Mouse (Mus musculus) heart, adult 2 months (tissue): ENCODE results near the gene Tmem208. TPM values are rescaled to one million over a fixed set of nuclear protein-coding genes. Genes with fewer than 3 reads are reported as not detected.

Experiments
- DNase-seq, 2 experiments: peaks; one replicate each; pipeline ENCODE4 v3.0.0; 2021
- H3K27ac ChIP-seq: fragments of 200-600 bp; 2 replicates; pipeline ENCODE4 v1.8.1; 2022
- H3K27me3 ChIP-seq: fragments of 200-500 bp; 2 replicates; pipeline ENCODE4 v1.6.1; 2012; ENCODE audit warnings: mild to moderate bottlenecking, low read length, inconsistent platforms, mixed read lengths; ENCODE audit not compliant: control insufficient read depth, insufficient read depth
- H3K36me3 ChIP-seq: fragments of 200-500 bp; 2 replicates; pipeline ENCODE4 v1.6.1; 2012; ENCODE audit warnings: low read length, inconsistent platforms; ENCODE audit not compliant: control insufficient read depth, insufficient read depth
- H3K4me1 ChIP-seq: fragments of 200-500 bp; 2 replicates; pipeline ENCODE4 v1.6.1; 2011; ENCODE audit warnings: low read length; ENCODE audit not compliant: control insufficient read depth, insufficient read depth
- H3K4me3 ChIP-seq: fragments of 200-600 bp; 2 replicates; pipeline ENCODE4 v1.8.1; 2022
- H3K79me2 ChIP-seq: fragments of 200-500 bp; replicated peaks from 2 replicates; pipeline ENCODE4 v1.6.1; 2012; ENCODE audit warnings: mild to moderate bottlenecking, inconsistent platforms, low read length, moderate library complexity, mixed read lengths; ENCODE audit not compliant: control insufficient read depth, insufficient read depth
- H3K9ac ChIP-seq: fragments of 200-500 bp; 2 replicates; pipeline ENCODE4 v1.6.1; 2012; ENCODE audit warnings: low read depth, mild to moderate bottlenecking, control low read depth, inconsistent platforms, low read length, mixed read lengths
- CTCF ChIP-seq: fragments of 200-600 bp; IDR thresholded peaks from 2 replicates; pipeline ENCODE4 v1.8.1; 2022; ENCODE audit warnings: antibody characterized with exemption, mild to moderate bottlenecking, moderate library complexity
- EP300 ChIP-seq: fragments of 200-500 bp; IDR thresholded peaks from 2 replicates; pipeline ENCODE4 v1.6.1; 2011; ENCODE audit warnings: low read depth, low read length, control low read depth; ENCODE audit not compliant: insufficient read depth
- POLR2A ChIP-seq: fragments of 200-500 bp; IDR thresholded peaks from 2 replicates; pipeline ENCODE4 v1.6.1; 2011; ENCODE audit warnings: mild to moderate bottlenecking, low read depth, low read length, control low read depth; ENCODE audit not compliant: insufficient read depth
- WGBS: fragments of 180-500 bp; shearing (Covaris S2); methylation state at CpG from one replicate; pipeline ENCODE4 v1.1.7; 2018; 5-methylcytosine and 5-hydroxymethylcytosine counted together
- intact Hi-C: fragments of 180-260 bp; cut with DNase I; formaldehyde crosslinking; loops from one replicate; pipeline ENCODE4 v1.15.1; 2025
- polyA plus RNA-seq: library from polyadenylated mRNA; depleted of rRNA; stranded (reverse); fragments of >200 nt; gene quantifications from 2 replicates; pipeline ENCODE4 v1.2.3, GENCODE M21; 2012
- total RNA-seq, 2 experiments: library from RNA; stranded (reverse); gene quantifications; 2 replicates each; pipeline ENCODE4 v1.2.3; 2021

Gene Tmem208
- total and polyA plus RNA-seq, 3 experiments, result 24.1 to 43.6 (median 26.6) TPM

- intact Hi-C loops, result no loop called here
- H3K4me1 ChIP-seq, result peaks cover 17% of the 10 kb centered on the region
- H3K79me2 ChIP-seq, result no peaks in the 10 kb centered on the region
- TF ChIP-seq CTCF, result no peak
- no peaks in the 10 kb centered on the region for H3K27me3 ChIP-seq
- no peak overlapping the region for H3K4me3 ChIP-seq
- peaks cover 7% of the 10 kb centered on the region for H3K36me3 ChIP-seq
- H3K9ac ChIP-seq, result no peak overlapping the region
- no peak for DNase-seq
- H3K27ac ChIP-seq, result no peak overlapping the region; the same call in 1 of the 2 replicates
- WGBS, result 32% methylated on average over 4 of the region's 4 CpGs
Measured at GRCm38 (mm10) chr8:105338992-105339391, 12.8 kb downstream of the Tmem208 start.

GRCm38 (mm10) chr8:105339886-105340635 is 13.9 kb downstream of the Tmem208 start:
- Histone ChIP-seq H3K27ac (peak overlapping the region; percentile 58), H3K9ac (no peak overlapping the region), H3K4me3 (no peak overlapping the region), H3K27me3 (no peaks in the 10 kb centered on the region), H3K36me3 (peaks cover 7% of the 10 kb centered on the region), H3K4me1 (peaks cover 17% of the 10 kb centered on the region), H3K79me2 (no peaks in the 10 kb centered on the region)
- 41% methylated on average over 6 of the region's 6 CpGs for WGBS
- DNase-seq, result peak; percentile 52 to 54
- TF ChIP-seq CTCF (no peak), POLR2A (no peak), EP300 (no peak)
- intact Hi-C loops, result no loop called here

GRCm38 (mm10) chr8:105341399-105341798 is 15.2 kb downstream of the Tmem208 start:
- intact Hi-C loops, result no loop called here
- WGBS, result 34% methylated on average over 8 of the region's 8 CpGs

GRCm38 (mm10) chr8:105342768-105343167 is 16.6 kb downstream of the Tmem208 start:
- H3K4me1 ChIP-seq, result peaks cover 22% of the 10 kb centered on the region

More at GRCm38 (mm10) chr8:105341399-105341798, 15.2 kb downstream of the Tmem208 start:
- Histone ChIP-seq H3K27me3 (no peaks in the 10 kb centered on the region), H3K27ac (peak overlapping the region; percentile 58), H3K4me1 (peaks cover 22% of the 10 kb centered on the region), H3K4me3 (no peak overlapping the region), H3K9ac (no peak overlapping the region), H3K36me3 (peaks cover 7% of the 10 kb centered on the region), H3K79me2 (no peaks in the 10 kb centered on the region)
- no peak for DNase-seq
- no peak for TF ChIP-seq CTCF
- TF ChIP-seq POLR2A, result no peak
- TF ChIP-seq EP300, result no peak

GRCm38 (mm10) chr8:105343791-105344574 is 17.8 kb downstream of the Tmem208 start:
- Histone ChIP-seq H3K4me3 (no peak overlapping the region), H3K4me1 (peaks cover 22% of the 10 kb centered on the region), H3K36me3 (peaks cover 7% of the 10 kb centered on the region), H3K9ac (no peak overlapping the region), H3K27ac (peak overlapping the region; percentile 55), H3K27me3 (peaks cover under 1% of the 10 kb centered on the region; the same call in 1 of the 2 replicates), H3K79me2 (no peaks in the 10 kb centered on the region)
- TF ChIP-seq CTCF (no peak), POLR2A (no peak), EP300 (no peak)
- WGBS, result 45% methylated on average over 8 of the region's 8 CpGs
- DNase-seq, result peak in 1 of 2 experiments; percentile 23
- intact Hi-C loops, result no loop called here

More at GRCm38 (mm10) chr8:105342768-105343167, 16.6 kb downstream of the Tmem208 start:
- intact Hi-C loops, result no loop called here
- TF ChIP-seq EP300 (no peak), POLR2A (no peak), CTCF (no peak)
- no peak overlapping the region for H3K9ac ChIP-seq
- DNase-seq, result no peak
- peaks cover 7% of the 10 kb centered on the region for H3K36me3 ChIP-seq
- 82% methylated on average over 4 of the region's 4 CpGs for WGBS
- H3K4me3 ChIP-seq, result no peak overlapping the region
- no peak overlapping the region for H3K27ac ChIP-seq
- no peaks in the 10 kb centered on the region for H3K27me3 ChIP-seq
- no peaks in the 10 kb centered on the region for H3K79me2 ChIP-seq
